Mouse (Mus musculus): ENCODE results near the gene Cc2d2b. TPM values are rescaled to one million over a fixed set of nuclear protein-coding genes. Genes with fewer than 3 reads are reported as not detected.

Cc2d2b gene
- polyA plus RNA-seq, 1 experiment: not detected

- TF ChIP-seq POLR2A (IDR thresholded peaks at IDR 0.05; ENCODE audit: insufficient read depth, low read depth, low read length) (no peak), CTCF (IDR thresholded peaks at IDR 0.05; ENCODE audit: insufficient read depth, low read depth, low read length) (no peak)
- WGBS: 93% methylated on average over 3 of the region's 3 CpGs
Observed at GRCm38 (mm10) chr19:40869425-40870105, 121.0 kb downstream of the Cc2d2b start.

GRCm38 (mm10) chr19:40872955-40873665 is 124.6 kb downstream of the Cc2d2b start:
- peak; percentile 73; the same call in 1 of the 2 replicates for TF ChIP-seq CTCF (IDR thresholded peaks at IDR 0.05; ENCODE audit: insufficient read depth, low read depth, low read length)
- peak; percentile 40 for TF ChIP-seq POLR2A (IDR thresholded peaks at IDR 0.05; ENCODE audit: insufficient read depth, low read depth, low read length)
- H3K4me3 ChIP-seq (ENCODE audit: insufficient read depth, low read depth, low read length): peak overlapping the region; percentile 73
- H3K27ac ChIP-seq (ENCODE audit: insufficient read depth, low read depth, low read length): peak overlapping the region; percentile 52; the same call in 1 of the 2 replicates
- no peaks in the 10 kb centered on the region; the same call in 1 of the 2 replicates for H3K4me1 ChIP-seq (ENCODE audit: control insufficient read depth, insufficient read depth, low read length)
- WGBS: under 1% methylated on average over 51 of the region's 51 CpGs

More at GRCm38 (mm10) chr19:40869425-40870105, 121.0 kb downstream of the Cc2d2b start:
- no peak overlapping the region for H3K4me3 ChIP-seq (ENCODE audit: insufficient read depth, low read depth, low read length)
- H3K27ac ChIP-seq (ENCODE audit: insufficient read depth, low read depth, low read length): no peak overlapping the region
- H3K4me1 ChIP-seq (ENCODE audit: control insufficient read depth, insufficient read depth, low read length): no peaks in the 10 kb centered on the region; the same call in 1 of the 2 replicates

Other genes starting within 250 kb of the Cc2d2b start
- not detected in 2 replicates for gene Sorbs1, start 235.0 kb upstream of the Cc2d2b start, polyA plus RNA-seq (2012; ENCODE audit: insufficient read depth, insufficient read length, low replicate concordance, missing spikeins)
- not detected in 2 replicates for gene Aldh18a1, start 160.3 kb upstream of the Cc2d2b start, polyA plus RNA-seq (2012; ENCODE audit: insufficient read depth, insufficient read length, low replicate concordance, missing spikeins)
- gene Tctn3, start 136.5 kb upstream of the Cc2d2b start, polyA plus RNA-seq (2012; ENCODE audit: insufficient read depth, insufficient read length, low replicate concordance, missing spikeins): not detected in 2 replicates
- not detected in 2 replicates for gene Entpd1, start 136.4 kb upstream of the Cc2d2b start, polyA plus RNA-seq (2012; ENCODE audit: insufficient read depth, insufficient read length, low replicate concordance, missing spikeins)
- not detected in 2 replicates for gene Ccnj, start 82.5 kb downstream of the Cc2d2b start, polyA plus RNA-seq (2012; ENCODE audit: insufficient read depth, insufficient read length, low replicate concordance, missing spikeins)
- gene Zfp518a, start 146.0 kb downstream of the Cc2d2b start, polyA plus RNA-seq (2012; ENCODE audit: insufficient read depth, insufficient read length, low replicate concordance, missing spikeins): not detected in 2 replicates
- not detected in 2 replicates for gene Blnk, start 245.8 kb downstream of the Cc2d2b start, polyA plus RNA-seq (2012; ENCODE audit: insufficient read depth, insufficient read length, low replicate concordance, missing spikeins)

Data from olfactory bulb, adult 2 months (tissue).